Mouse (Mus musculus): ENCODE measurements at regions not wholly inside any gene's neighbourhood (a gene's known extent, or its start where the extent isn't known, plus 50 kb on each side); places are given as distances from the start of the nearest gene placed in this dataset.

DNA sequence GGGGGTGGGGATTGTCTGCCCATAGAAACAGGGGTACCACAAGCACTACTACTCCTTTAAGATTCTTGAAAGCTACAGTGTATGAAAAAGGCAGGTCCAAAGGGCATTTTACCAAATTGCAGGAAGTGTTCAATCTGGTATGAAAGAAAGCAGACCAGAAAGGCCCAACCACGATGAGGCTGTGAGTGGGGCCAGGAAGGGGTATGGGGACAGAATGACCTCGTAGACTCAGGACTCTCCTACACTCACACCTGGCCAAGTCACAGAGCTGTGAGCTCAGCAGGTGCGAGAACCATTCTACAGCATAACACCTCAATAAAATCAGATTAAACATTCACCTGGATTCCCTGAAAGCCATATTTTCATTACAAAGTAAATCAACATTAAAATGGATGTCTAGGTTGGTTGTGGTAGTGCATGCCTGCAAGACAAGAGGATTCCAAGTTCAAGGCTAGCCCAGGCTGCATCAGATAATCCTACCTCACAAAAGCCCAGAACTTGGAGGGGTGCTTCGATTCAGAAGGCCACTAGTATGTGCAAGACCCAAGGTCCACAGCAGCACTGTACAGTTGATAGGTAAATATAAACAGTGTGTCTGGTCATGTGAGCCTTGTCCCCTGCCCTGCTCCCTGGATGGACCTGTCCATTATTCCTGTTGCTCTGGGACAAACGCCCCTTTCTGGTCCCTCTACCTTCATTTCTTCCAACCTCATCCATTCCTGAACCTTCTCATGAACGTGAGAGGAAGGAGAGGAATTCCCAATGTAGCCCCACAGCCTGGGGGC is 115.3 kb downstream of the 1810010D01Rik start:
- TF ChIP-seq CTCF (IDR thresholded peaks at IDR 0.05; ENCODE audit: low read depth, low read length), result no peak
- TF ChIP-seq POLR2A (IDR thresholded peaks at IDR 0.05; ENCODE audit: extremely low read depth, insufficient read depth, low read length), result no peak

All from liver, adult 2 months (tissue).